Mouse (Mus musculus): Measurements from ENCODE around the gene Rhox4f. TPM values are rescaled to one million over a fixed set of nuclear protein-coding genes. Genes with fewer than 3 reads are reported as not detected.
"Not testable (repeated sequence)": the region's sequence is repeated elsewhere in the genome, so short reads cannot be mapped to it uniquely, and the experiment has no call there.

The Rhox4f gene
- not detected in 2 replicates for polyA plus RNA-seq (2012; rRNA removed)

DNA sequence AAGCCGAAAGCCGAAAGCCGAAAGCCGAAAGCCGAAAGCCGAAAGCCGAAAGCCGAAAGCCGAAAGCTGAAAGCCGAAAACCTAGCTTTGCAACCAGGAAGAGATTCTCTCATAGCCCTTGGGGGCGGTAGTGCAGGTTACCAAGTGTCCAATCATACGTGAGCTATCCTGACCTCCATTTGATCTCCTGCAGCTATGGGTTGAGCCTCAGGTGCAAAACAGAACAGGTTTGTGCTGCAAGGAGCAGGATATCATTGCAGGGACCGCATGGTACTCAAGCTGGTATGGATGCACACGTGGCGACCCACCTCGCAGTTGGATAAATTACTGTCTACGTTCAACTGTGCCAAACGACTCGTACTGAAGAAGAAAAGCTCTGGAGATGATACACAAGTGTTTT, at the start of gene Rhox4f:
Rhox4f (minus strand) TSS at position 101 of the 400 bp plus-strand sequence.
- not testable (repeated sequence) for H3K36me3 ChIP-seq (ENCODE audit: control insufficient read depth, insufficient read depth, low read length); H3K27me3 ChIP-seq (ENCODE audit: control insufficient read depth, insufficient read depth, low read length)
- 99% methylated on average over 15 of the region's 19 CpGs for WGBS

GRCm38 (mm10) chrX:37651227-37651626, 43.7 kb upstream of the Rhox4f start, which contains the start of gene Rhox4g:
Gene Rhox4g, minus strand, starts transcription at chrX:37651327.
- DNase-seq; H3K4me3 ChIP-seq (ENCODE audit: control insufficient read depth, insufficient read depth, low read length); H3K36me3 ChIP-seq (ENCODE audit: control insufficient read depth, insufficient read depth, low read length); H3K27ac ChIP-seq (ENCODE audit: control insufficient read depth, insufficient read depth, low read length); H3K27me3 ChIP-seq (ENCODE audit: control insufficient read depth, insufficient read depth, low read length); H3K4me1 ChIP-seq (replicated peaks; ENCODE audit: control insufficient read depth, insufficient read depth, low read length): not testable (repeated sequence)
- 94% methylated on average over 18 of the region's 20 CpGs for WGBS

More for the DNA sequence above, at the start of gene Rhox4f:
- not testable (repeated sequence) for DNase-seq; H3K4me1 ChIP-seq (replicated peaks; ENCODE audit: control insufficient read depth, insufficient read depth, low read length); H3K27ac ChIP-seq (ENCODE audit: control insufficient read depth, insufficient read depth, low read length); H3K4me3 ChIP-seq (ENCODE audit: control insufficient read depth, insufficient read depth, low read length)

- not testable (repeated sequence) for H3K4me1 ChIP-seq (replicated peaks; ENCODE audit: control insufficient read depth, insufficient read depth, low read length); H3K36me3 ChIP-seq (ENCODE audit: control insufficient read depth, insufficient read depth, low read length); H3K27ac ChIP-seq (ENCODE audit: control insufficient read depth, insufficient read depth, low read length); DNase-seq; H3K4me3 ChIP-seq (ENCODE audit: control insufficient read depth, insufficient read depth, low read length); H3K27me3 ChIP-seq (ENCODE audit: control insufficient read depth, insufficient read depth, low read length)
- 94% methylated on average over 6 of the region's 6 CpGs for WGBS
These were observed 35.9 kb upstream of the Rhox4f start, which contains the start of gene Rhox2g for GRCm38 (mm10) chrX:37643370-37643769. Gene Rhox2g, minus strand, starts transcription at chrX:37643470.

DNA sequence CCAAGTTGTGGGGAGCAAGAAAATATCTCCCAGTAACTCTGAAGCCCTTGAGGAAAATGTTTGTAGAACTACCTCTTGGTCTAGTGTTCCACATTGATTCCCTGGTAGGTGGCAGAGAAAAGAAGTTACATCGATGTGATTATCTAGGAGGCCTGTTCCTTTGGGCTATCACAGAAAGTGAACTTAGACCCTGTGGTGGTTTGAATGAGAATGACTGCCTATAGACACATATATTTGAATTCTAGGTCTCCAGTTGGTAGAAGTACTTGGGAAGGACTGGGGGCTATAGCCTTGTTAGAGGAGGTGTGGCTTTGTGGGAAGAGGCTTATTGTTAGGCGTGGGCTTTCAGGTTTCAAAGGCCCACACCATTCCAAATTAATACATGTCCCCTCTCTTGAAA, 21.0 kb upstream of the Rhox4f start, which contains the start of gene Rhox3g:
Rhox3g (minus strand) TSS at position 101 of the 400 bp plus-strand sequence.
- not testable (repeated sequence) for H3K27ac ChIP-seq (ENCODE audit: control insufficient read depth, insufficient read depth, low read length); H3K4me3 ChIP-seq (ENCODE audit: control insufficient read depth, insufficient read depth, low read length); H3K36me3 ChIP-seq (ENCODE audit: control insufficient read depth, insufficient read depth, low read length); H3K27me3 ChIP-seq (ENCODE audit: control insufficient read depth, insufficient read depth, low read length); DNase-seq; H3K4me1 ChIP-seq (replicated peaks; ENCODE audit: control insufficient read depth, insufficient read depth, low read length)
- WGBS: 93% methylated on average over 2 of the region's 2 CpGs

DNA sequence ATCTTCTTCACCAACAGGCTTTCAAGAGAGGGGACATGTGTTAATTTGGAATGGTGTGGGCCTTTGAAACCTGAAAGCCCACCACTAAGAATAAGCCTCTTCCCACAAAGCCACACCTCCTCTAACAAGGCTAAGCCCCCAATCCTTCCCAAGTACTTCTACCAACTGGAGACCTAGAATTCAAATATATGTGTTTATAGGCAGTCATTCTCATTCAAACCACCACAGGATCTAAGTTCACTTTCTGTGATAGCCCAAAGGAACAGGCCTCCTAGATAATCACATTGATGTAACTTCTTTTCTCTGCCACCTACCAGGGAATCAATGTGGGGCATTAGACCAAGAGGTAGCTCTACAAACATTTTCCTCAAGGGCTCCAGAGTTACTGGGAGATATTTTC, 26.8 kb downstream of the Rhox4f start, which contains the start of gene Rhox3f:
Rhox3f (plus strand) TSS at position 301 of the 400 bp plus-strand sequence.
- not testable (repeated sequence) for DNase-seq; H3K27ac ChIP-seq (ENCODE audit: control insufficient read depth, insufficient read depth, low read length); H3K4me1 ChIP-seq (replicated peaks; ENCODE audit: control insufficient read depth, insufficient read depth, low read length); H3K36me3 ChIP-seq (ENCODE audit: control insufficient read depth, insufficient read depth, low read length); H3K4me3 ChIP-seq (ENCODE audit: control insufficient read depth, insufficient read depth, low read length); H3K27me3 ChIP-seq (ENCODE audit: control insufficient read depth, insufficient read depth, low read length)

DNA sequence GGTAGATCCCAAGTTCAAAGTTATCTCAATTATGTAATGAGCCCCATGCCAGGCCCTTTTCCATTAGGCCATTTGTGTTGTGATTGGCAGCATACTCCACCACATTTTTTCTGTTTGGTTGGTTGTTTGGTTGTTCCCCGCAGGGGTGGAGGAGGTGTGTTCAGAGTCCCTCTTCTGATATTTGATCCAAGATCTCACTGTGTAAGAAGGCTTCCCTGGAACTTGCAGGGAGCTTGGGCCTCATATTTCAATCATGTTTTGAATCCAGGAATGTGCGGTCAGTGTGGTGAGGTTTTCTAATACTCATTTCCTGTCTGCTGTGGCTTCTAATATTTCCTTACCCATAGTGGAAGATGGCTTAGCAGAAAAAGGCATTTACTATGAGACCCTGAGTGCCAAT, 34.9 kb downstream of the Rhox4f start:
- H3K4me3 ChIP-seq (ENCODE audit: control insufficient read depth, insufficient read depth, low read length); H3K27me3 ChIP-seq (ENCODE audit: control insufficient read depth, insufficient read depth, low read length): not testable (repeated sequence)

GRCm38 (mm10) chrX:37571105-37571504, 36.4 kb downstream of the Rhox4f start, which contains the start of gene Rhox2f:
Gene Rhox2f, plus strand, starts transcription at chrX:37571405.
- H3K27ac ChIP-seq (ENCODE audit: control insufficient read depth, insufficient read depth, low read length); H3K4me1 ChIP-seq (replicated peaks; ENCODE audit: control insufficient read depth, insufficient read depth, low read length); DNase-seq; H3K36me3 ChIP-seq (ENCODE audit: control insufficient read depth, insufficient read depth, low read length); H3K4me3 ChIP-seq (ENCODE audit: control insufficient read depth, insufficient read depth, low read length); H3K27me3 ChIP-seq (ENCODE audit: control insufficient read depth, insufficient read depth, low read length): not testable (repeated sequence)
- 86% methylated on average over 8 of the region's 8 CpGs for WGBS

More for the DNA sequence above, 34.9 kb downstream of the Rhox4f start:
- H3K36me3 ChIP-seq (ENCODE audit: control insufficient read depth, insufficient read depth, low read length); DNase-seq; H3K4me1 ChIP-seq (replicated peaks; ENCODE audit: control insufficient read depth, insufficient read depth, low read length); H3K27ac ChIP-seq (ENCODE audit: control insufficient read depth, insufficient read depth, low read length): not testable (repeated sequence)
- WGBS: 32% methylated on average over 2 of the region's 2 CpGs

GRCm38 (mm10) chrX:37557112-37557511, 50.4 kb downstream of the Rhox4f start, which contains the start of gene Rhox4e:
Gene Rhox4e, plus strand, starts transcription at chrX:37557412.
- not testable (repeated sequence) for H3K4me3 ChIP-seq (ENCODE audit: control insufficient read depth, insufficient read depth, low read length); H3K4me1 ChIP-seq (replicated peaks; ENCODE audit: control insufficient read depth, insufficient read depth, low read length); DNase-seq; H3K36me3 ChIP-seq (ENCODE audit: control insufficient read depth, insufficient read depth, low read length); H3K27me3 ChIP-seq (ENCODE audit: control insufficient read depth, insufficient read depth, low read length); H3K27ac ChIP-seq (ENCODE audit: control insufficient read depth, insufficient read depth, low read length)
- WGBS: 100% methylated on average over 10 of the region's 18 CpGs

Other genes with a start within 250 kb of the Rhox4f start
- gene Rhox3a2, start 227.7 kb downstream of the Rhox4f start, polyA plus RNA-seq (2012; rRNA removed): not detected in 2 replicates
- 1.2 and 1.6 TPM in 2 replicates for gene Rhox4a2, start 216.9 kb downstream of the Rhox4f start, polyA plus RNA-seq (2012; rRNA removed)
- not detected in 2 replicates for gene Rhox2b, start 195.6 kb downstream of the Rhox4f start, polyA plus RNA-seq (2012; rRNA removed)
- gene Rhox4b, start 175.2 kb downstream of the Rhox4f start, polyA plus RNA-seq (2012; rRNA removed): 0.48 and 0.54 TPM in 2 replicates
- gene Rhox2c, start 154.0 kb downstream of the Rhox4f start, polyA plus RNA-seq (2012; rRNA removed): not detected in 2 replicates
- not detected in 2 replicates for gene Rhox3c, start 149.1 kb downstream of the Rhox4f start, polyA plus RNA-seq (2012; rRNA removed)
- gene Rhox4c, start 127.4 kb downstream of the Rhox4f start, polyA plus RNA-seq (2012; rRNA removed): not detected in 2 replicates
- gene Rhox2d, start 114.3 kb downstream of the Rhox4f start, polyA plus RNA-seq (2012; rRNA removed): not detected in 2 replicates
- gene Rhox4d, start 93.3 kb downstream of the Rhox4f start, polyA plus RNA-seq (2012; rRNA removed): not detected in 2 replicates
- not detected in 2 replicates for gene Rhox2e, start 77.3 kb downstream of the Rhox4f start, polyA plus RNA-seq (2012; rRNA removed)
- not detected in 2 replicates for gene Rhox3e, start 65.7 kb downstream of the Rhox4f start, polyA plus RNA-seq (2012; rRNA removed)
- not detected in 2 replicates for gene Rhox4e, start 50.3 kb downstream of the Rhox4f start, polyA plus RNA-seq (2012; rRNA removed)
- not detected in 2 replicates for gene Rhox2f, start 36.3 kb downstream of the Rhox4f start, polyA plus RNA-seq (2012; rRNA removed)
- not detected in 2 replicates for gene Rhox3f, start 26.7 kb downstream of the Rhox4f start, polyA plus RNA-seq (2012; rRNA removed)
- gene Rhox3g, start 20.9 kb upstream of the Rhox4f start, polyA plus RNA-seq (2012; rRNA removed): not detected in 2 replicates
- not detected in 2 replicates for gene Rhox2g, start 35.8 kb upstream of the Rhox4f start, polyA plus RNA-seq (2012; rRNA removed)
- gene Rhox4g, start 43.6 kb upstream of the Rhox4f start, polyA plus RNA-seq (2012; rRNA removed): not detected in 2 replicates
- not detected in 2 replicates for gene Rhox3h, start 61.1 kb upstream of the Rhox4f start, polyA plus RNA-seq (2012; rRNA removed)
- not detected in 2 replicates for gene Rhox2h, start 65.6 kb upstream of the Rhox4f start, polyA plus RNA-seq (2012; rRNA removed)
- gene Rhox5, start 197.1 kb upstream of the Rhox4f start, polyA plus RNA-seq (2012; rRNA removed): not detected in 2 replicates
- gene Rhox6, start 219.2 kb upstream of the Rhox4f start, polyA plus RNA-seq (2012; rRNA removed): 0.13 TPM in 1 of 2 replicates, not detected in the other
- gene Rhox7a, start 224.0 kb upstream of the Rhox4f start, polyA plus RNA-seq (2012; rRNA removed): not detected in 2 replicates

Measured in thymus, adult 2 months (tissue).